Mouse (Mus musculus) neural tube, embryonic 11.5 days (tissue): ENCODE measurements around the gene Cpeb1. TPM values are rescaled to one million over a fixed set of nuclear protein-coding genes. Genes with fewer than 3 reads are reported as not detected.
A peak's percentile ranks its signal among the peaks of the same experiment; 100 is the strongest.

Source experiments
- ATAC-seq: fragments of 200-750 bp; cut with Nextera tagmentation; 2 replicates; pipeline ENCODE4 v1.8.0; 2017; ENCODE audit warnings: moderate number of reproducible peaks, mild to moderate bottlenecking, moderate TSS enrichment, moderate library complexity; ENCODE audit not compliant: insufficient read depth, low FRiP score, low TSS enrichment
- DNase-seq: peaks from one replicate; pipeline ENCODE4 v3.0.0-alpha.2; 2015; ENCODE audit warnings: low spot score
- H3K27ac ChIP-seq: fragments of 300-500 bp; sonication (generic); 2 replicates; pipeline ENCODE4 v1.5.1; 2014; ENCODE audit warnings: low read depth, mild to moderate bottlenecking, low read length
- H3K27me3 ChIP-seq: fragments of 300-500 bp; sonication (generic); 2 replicates; pipeline ENCODE4 v1.6.1; 2014; ENCODE audit warnings: mild to moderate bottlenecking, low read length, mixed read lengths; ENCODE audit not compliant: control insufficient read depth, insufficient read depth
- H3K36me3 ChIP-seq: fragments of 300-500 bp; sonication (generic); 2 replicates; pipeline ENCODE4 v1.6.1; 2014; ENCODE audit warnings: mild to moderate bottlenecking, low read length, moderate library complexity, mixed read lengths; ENCODE audit not compliant: control insufficient read depth, insufficient read depth
- H3K4me1 ChIP-seq: fragments of 300-500 bp; sonication (generic); 2 replicates; pipeline ENCODE4 v1.6.1; 2014; ENCODE audit warnings: low read length, mixed read lengths; ENCODE audit not compliant: control insufficient read depth, insufficient read depth
- H3K4me2 ChIP-seq: fragments of 300-500 bp; sonication (generic); 2 replicates; pipeline ENCODE4 v1.6.1; 2014; ENCODE audit warnings: low read depth, mild to moderate bottlenecking, moderate library complexity
- H3K4me3 ChIP-seq: fragments of 300-500 bp; sonication (generic); 2 replicates; pipeline ENCODE4 v1.5.1; 2014; ENCODE audit warnings: low read depth, low read length
- H3K9ac ChIP-seq: fragments of 300-500 bp; sonication (generic); 2 replicates; pipeline ENCODE4 v1.6.1; 2014; ENCODE audit warnings: mild to moderate bottlenecking, low read length
- H3K9me3 ChIP-seq: fragments of 300-500 bp; sonication (generic); 2 replicates; pipeline ENCODE4 v1.6.1; 2016; ENCODE audit warnings: low read length; ENCODE audit not compliant: control insufficient read depth
- WGBS: fragments of 180-500 bp; shearing (Covaris S2); extraction: QIAGEN DNeasy Blood & Tissue Kit; methylation state at CpG from one replicate; pipeline ENCODE4 v1.1.7; 2014; 5-methylcytosine and 5-hydroxymethylcytosine counted together
- polyA plus RNA-seq: library from polyadenylated mRNA; unstranded; fragments of >200 nt; fragmentation: Nextera tagmentation; extraction: Ambion mirVana; gene quantifications from 2 replicates; pipeline ENCODE4 v1.2.1, GENCODE M21; 2014

The Cpeb1 gene
- 1.5 and 1.9 TPM in 2 replicates for polyA plus RNA-seq

GRCm38 (mm10) chr7:81455155-81455651, at the start of gene Cpeb1:
Gene Cpeb1 (minus strand): TSS chr7:81455465.
- peak within 1 kb of the TSS; percentile 83 for H3K4me2 ChIP-seq
- H3K4me1 ChIP-seq: peaks cover 10% of the 10 kb centered on the region; the same call in 1 of the 2 replicates
- peaks cover 52% of the 10 kb centered on the region for H3K27me3 ChIP-seq
- H3K36me3 ChIP-seq: no peaks in the 10 kb centered on the region
- DNase-seq: peak; percentile 53
- ATAC-seq: no peak
- H3K9me3 ChIP-seq: no peaks in the 10 kb centered on the region
- H3K27ac ChIP-seq: no peak within 1 kb of the TSS
- H3K9ac ChIP-seq: peak within 1 kb of the TSS; percentile 29; the same call in 1 of the 2 replicates
- under 1% methylated on average over 28 of the region's 28 CpGs for WGBS
- H3K4me3 ChIP-seq: peak within 1 kb of the TSS; percentile 44

GRCm38 (mm10) chr7:81501050-81501449, 45.8 kb upstream of the Cpeb1 start:
- Histone ChIP-seq H3K9me3 (no peaks in the 10 kb centered on the region), H3K4me3 (no peak overlapping the region), H3K4me1 (peaks cover 4% of the 10 kb centered on the region), H3K4me2 (no peak overlapping the region), H3K27ac (no peak overlapping the region), H3K27me3 (no peaks in the 10 kb centered on the region), H3K36me3 (no peaks in the 10 kb centered on the region), H3K9ac (no peak overlapping the region)
- DNase-seq: no peak
- 91% methylated on average over 2 of the region's 2 CpGs for WGBS
- no peak for ATAC-seq

GRCm38 (mm10) chr7:81498181-81498580, 42.9 kb upstream of the Cpeb1 start, which contains the start of gene BC048679:
Gene BC048679 (minus strand): TSS chr7:81498281.
- Histone ChIP-seq H3K27me3 (no peaks in the 10 kb centered on the region), H3K4me1 (peaks cover 7% of the 10 kb centered on the region), H3K9me3 (no peaks in the 10 kb centered on the region), H3K4me2 (no peak within 1 kb of the TSS), H3K27ac (no peak within 1 kb of the TSS), H3K4me3 (no peak within 1 kb of the TSS), H3K9ac (no peak within 1 kb of the TSS), H3K36me3 (no peaks in the 10 kb centered on the region)
- ATAC-seq (no peak), DNase-seq (no peak)
- 76% methylated on average over 7 of the region's 7 CpGs for WGBS

GRCm38 (mm10) chr7:81497171-81497570, 41.9 kb upstream of the Cpeb1 start:
- no peaks in the 10 kb centered on the region for H3K9me3 ChIP-seq
- no peaks in the 10 kb centered on the region for H3K36me3 ChIP-seq
- no peak overlapping the region for H3K4me3 ChIP-seq
- no peak overlapping the region for H3K27ac ChIP-seq
- no peak for ATAC-seq
- H3K4me1 ChIP-seq: peaks cover 7% of the 10 kb centered on the region
- no peak overlapping the region for H3K9ac ChIP-seq
- H3K27me3 ChIP-seq: no peaks in the 10 kb centered on the region
- DNase-seq: peak; percentile 29
- 18% methylated on average over 6 of the region's 6 CpGs for WGBS
- no peak overlapping the region for H3K4me2 ChIP-seq

- Histone ChIP-seq H3K36me3 (no peaks in the 10 kb centered on the region), H3K4me3 (peak within 1 kb of the TSS; percentile 67), H3K9me3 (no peaks in the 10 kb centered on the region), H3K9ac (peak within 1 kb of the TSS; percentile 81), H3K27me3 (no peaks in the 10 kb centered on the region), H3K4me1 (peaks cover 13% of the 10 kb centered on the region), H3K27ac (peak within 1 kb of the TSS; percentile 91), H3K4me2 (peak within 1 kb of the TSS; percentile 69)
- WGBS: 0% methylated on average over 57 of the region's 57 CpGs
- DNase-seq (peak; percentile 83), ATAC-seq (peak; percentile 92)
Measured at GRCm38 (mm10) chr7:81493331-81494021, 38.2 kb upstream of the Cpeb1 start, which contains the start of gene Ap3b2. Gene Ap3b2 (minus strand): TSS chr7:81493925.

GRCm38 (mm10) chr7:81492628-81493027, 37.4 kb upstream of the Cpeb1 start:
- H3K4me2 ChIP-seq: peak overlapping the region; percentile 69
- peak overlapping the region; percentile 67 for H3K4me3 ChIP-seq
- no peaks in the 10 kb centered on the region for H3K27me3 ChIP-seq
- DNase-seq: no peak
- no peak for ATAC-seq
- H3K4me1 ChIP-seq: peaks cover 13% of the 10 kb centered on the region
- H3K27ac ChIP-seq: 0 out of 2 replicates have a peak overlapping the region, but pooled peaks have one; percentile 10
- 37% methylated on average over 9 of the region's 9 CpGs for WGBS
- H3K9ac ChIP-seq: peak overlapping the region; percentile 81
- no peaks in the 10 kb centered on the region for H3K9me3 ChIP-seq
- no peaks in the 10 kb centered on the region for H3K36me3 ChIP-seq

- ATAC-seq (no peak), DNase-seq (peak; percentile 28)
- WGBS: 8% methylated on average over 9 of the region's 9 CpGs
- no peak overlapping the region for H3K27ac ChIP-seq
- 0 out of 2 replicates have a peak, but pooled peaks cover 9% of the 10 kb centered on the region for H3K4me1 ChIP-seq
- no peaks in the 10 kb centered on the region for H3K36me3 ChIP-seq
- H3K4me3 ChIP-seq: no peak overlapping the region
- H3K27me3 ChIP-seq: no peaks in the 10 kb centered on the region
- H3K9ac ChIP-seq: no peak overlapping the region
- no peak overlapping the region for H3K4me2 ChIP-seq
- no peaks in the 10 kb centered on the region for H3K9me3 ChIP-seq
Measured at GRCm38 (mm10) chr7:81489649-81490048, 34.4 kb upstream of the Cpeb1 start.

GRCm38 (mm10) chr7:81480800-81481199, 25.5 kb upstream of the Cpeb1 start:
- Histone ChIP-seq H3K4me2 (no peak overlapping the region; the same call in 1 of the 2 replicates), H3K4me3 (no peak overlapping the region), H3K36me3 (no peaks in the 10 kb centered on the region; the same call in 1 of the 2 replicates), H3K9ac (no peak overlapping the region), H3K27ac (no peak overlapping the region), H3K9me3 (no peaks in the 10 kb centered on the region), H3K27me3 (peaks cover 14% of the 10 kb centered on the region; the same call in 1 of the 2 replicates), H3K4me1 (no peaks in the 10 kb centered on the region)
- ATAC-seq: no peak
- no peak for DNase-seq
- 9% methylated on average over 8 of the region's 8 CpGs for WGBS
